Mouse (Mus musculus) cerebellum, postnatal 25 days (tissue): ENCODE measurements at regions not wholly inside any gene's neighbourhood (a gene's known extent, or its start where the extent isn't known, plus 50 kb on each side); places are given as distances from the start of the nearest gene placed in this dataset.

Source experiments
- DNase-seq, 2 experiments: peaks; one replicate each; pipeline ENCODE4 v3.0.0; 2021; ENCODE audit warnings: mixed read lengths in 2 of 2

DNA sequence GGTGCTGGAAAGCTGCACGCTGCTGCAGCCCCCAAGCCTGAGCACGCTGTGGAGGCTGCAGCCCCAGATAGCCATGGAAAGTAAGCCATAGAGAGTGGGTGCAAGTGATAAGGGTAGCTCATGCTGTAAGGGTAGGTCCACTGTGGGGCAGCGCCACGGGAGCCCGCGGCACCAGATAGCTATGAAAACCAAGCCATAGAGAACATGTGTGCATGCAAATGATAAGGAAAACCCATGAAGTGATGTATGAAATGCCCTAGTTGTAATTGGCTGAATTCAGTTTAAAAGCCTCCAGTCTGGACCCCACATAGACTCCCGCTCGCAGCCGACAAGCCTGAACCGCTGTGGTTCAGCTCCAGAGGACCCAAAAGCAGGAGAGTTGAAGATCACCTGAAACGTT, 58.8 kb upstream of the L3mbtl3 start:
- no peak for DNase-seq

DNA sequence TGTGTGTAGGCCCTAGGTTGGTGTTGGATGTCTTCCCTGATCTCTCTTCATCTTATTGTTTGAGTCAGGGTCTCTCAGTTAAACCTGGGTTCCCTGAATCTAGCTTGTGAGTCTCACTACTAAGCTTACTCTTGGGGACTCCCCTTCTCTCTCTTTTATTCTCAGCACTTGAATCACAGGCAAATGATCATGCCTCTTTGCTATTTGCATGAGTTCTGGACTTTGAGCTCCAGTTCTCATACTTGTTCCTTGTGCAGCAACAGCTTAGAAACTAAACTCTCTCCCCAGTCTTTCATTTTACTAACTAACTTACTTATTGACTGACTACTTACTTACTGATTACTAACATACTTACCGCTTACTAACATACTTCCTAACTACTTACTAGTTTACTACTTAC, 64.9 kb upstream of the L3mbtl3 start:
- DNase-seq: no peak

DNA sequence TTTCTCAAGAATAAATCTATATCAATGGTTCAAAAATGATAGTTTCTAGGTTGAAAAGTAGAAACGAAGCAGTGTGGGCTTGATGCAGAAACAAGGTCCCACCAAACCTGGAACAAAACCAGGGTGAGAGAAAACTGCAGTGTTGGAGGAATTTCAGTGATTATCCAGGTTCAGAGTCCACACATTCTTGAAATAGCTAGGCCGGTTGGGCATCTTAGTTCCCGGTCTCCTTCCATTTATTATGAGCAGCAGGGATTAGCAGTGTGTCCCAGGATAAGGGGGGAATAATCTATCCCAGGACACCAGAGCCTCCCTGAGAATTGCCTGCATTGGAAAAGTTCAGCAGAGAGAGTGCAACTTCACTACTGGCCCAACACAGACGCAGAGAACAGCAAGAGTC, 108.5 kb upstream of the L3mbtl3 start:
- DNase-seq: no peak

DNA sequence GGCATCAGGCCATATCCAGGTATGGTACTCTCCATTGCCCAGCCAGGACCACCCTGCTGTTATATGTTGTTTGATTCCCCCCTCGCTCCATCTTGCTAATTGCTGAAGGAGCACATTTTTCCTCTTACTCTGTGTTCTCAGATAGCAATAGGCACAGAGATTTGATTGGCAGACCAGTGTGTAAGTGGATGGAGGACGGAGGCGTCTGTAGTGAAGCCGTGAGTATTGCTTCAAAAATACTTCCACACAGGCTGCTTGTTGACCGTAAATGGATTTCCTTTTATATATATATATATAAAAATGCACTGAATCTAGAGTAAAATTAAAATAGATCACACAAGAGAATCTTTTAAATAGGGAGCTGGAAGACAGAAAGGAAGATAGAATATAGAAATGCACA, 115.6 kb upstream of the L3mbtl3 start:
- no peak for DNase-seq

DNA sequence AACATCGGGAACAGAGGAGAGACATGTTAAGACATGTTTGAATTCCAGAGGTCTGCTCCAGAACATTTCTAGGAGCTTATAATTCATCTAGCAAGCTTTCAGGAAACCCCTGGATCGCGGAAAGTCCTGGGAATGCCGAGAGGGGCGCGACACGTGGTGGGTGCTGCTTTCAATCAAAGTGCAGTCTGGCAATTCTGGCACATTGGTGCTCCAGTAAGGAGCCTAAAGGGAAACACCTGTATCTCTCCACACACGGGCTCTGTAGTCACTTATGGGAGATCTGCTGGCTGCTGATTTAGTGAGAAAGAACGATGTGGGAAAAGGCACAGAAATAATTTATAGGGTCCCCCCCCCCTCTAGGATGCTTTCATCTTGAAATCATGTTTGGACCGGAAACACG, 116.4 kb upstream of the L3mbtl3 start:
- no peak for DNase-seq

DNA sequence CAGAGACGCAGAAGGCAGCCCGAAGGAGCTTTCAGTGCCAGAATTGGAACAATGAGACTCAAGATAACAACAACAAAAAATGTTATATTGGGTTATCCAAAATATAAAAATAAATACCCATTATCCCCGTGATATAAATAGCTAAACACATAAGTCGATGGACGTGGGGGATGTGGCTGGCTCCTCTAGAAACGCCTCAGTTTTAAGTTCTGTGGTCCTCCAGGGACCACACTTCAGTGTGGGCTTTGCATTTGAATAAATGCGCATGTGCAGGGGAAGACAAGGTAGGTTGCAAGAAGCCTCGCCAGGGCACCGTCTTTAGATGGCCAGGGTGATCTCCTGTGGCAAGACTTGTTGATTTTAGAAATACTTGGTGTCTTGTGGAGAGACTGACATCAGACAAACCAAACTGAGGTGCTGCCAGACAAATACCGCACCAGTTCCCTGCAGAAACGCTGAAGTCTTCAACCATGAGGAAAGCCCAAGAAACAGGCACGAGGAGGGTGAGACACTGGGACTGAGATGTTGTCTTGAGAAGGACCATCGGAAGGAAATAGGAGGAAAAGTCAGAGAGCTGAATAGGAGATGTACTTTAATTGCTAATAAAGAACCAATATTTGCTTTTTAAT, 117.2 kb upstream of the L3mbtl3 start:
- no peak for DNase-seq

DNA sequence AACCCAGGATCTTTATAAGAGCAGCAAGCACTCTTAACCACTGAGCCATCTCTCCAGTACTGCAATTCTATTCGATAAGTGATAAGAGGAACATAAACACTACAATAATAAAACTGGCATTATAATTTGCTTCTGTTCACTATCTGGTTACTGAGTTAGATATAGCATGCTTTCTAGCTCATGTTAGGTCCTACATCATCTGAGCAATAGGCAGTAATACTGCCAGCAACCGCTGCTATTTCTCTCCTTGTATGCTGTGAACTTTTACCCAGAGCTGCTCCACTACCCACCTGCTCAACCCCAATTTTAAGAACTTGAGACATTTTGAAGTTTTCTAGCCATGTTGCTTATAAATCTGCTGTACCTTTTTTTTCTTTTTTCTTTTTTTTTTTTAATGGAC, 118.0 kb upstream of the L3mbtl3 start:
- no peak for DNase-seq

DNA sequence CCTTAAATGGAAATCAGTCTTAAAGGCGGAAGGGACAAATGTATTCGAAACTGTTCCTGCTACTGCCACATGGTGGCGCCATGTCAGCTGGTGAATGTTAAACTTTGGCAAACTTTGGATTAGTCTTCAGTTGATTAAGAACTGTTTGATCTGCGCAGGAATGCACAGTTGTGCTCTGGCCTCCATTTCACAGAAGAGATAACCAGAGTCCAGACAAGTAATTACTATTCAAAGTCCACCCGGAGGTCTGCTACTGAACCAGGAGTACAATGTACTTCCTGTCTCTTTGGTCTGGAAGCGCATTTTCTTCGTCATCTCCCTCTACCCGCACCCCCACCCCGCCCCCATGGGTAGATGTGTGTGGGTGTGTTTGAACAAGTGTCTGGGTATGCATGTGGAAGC, 118.6 kb upstream of the L3mbtl3 start:
- DNase-seq: peak in 1 of 2 experiments; percentile 15

DNA sequence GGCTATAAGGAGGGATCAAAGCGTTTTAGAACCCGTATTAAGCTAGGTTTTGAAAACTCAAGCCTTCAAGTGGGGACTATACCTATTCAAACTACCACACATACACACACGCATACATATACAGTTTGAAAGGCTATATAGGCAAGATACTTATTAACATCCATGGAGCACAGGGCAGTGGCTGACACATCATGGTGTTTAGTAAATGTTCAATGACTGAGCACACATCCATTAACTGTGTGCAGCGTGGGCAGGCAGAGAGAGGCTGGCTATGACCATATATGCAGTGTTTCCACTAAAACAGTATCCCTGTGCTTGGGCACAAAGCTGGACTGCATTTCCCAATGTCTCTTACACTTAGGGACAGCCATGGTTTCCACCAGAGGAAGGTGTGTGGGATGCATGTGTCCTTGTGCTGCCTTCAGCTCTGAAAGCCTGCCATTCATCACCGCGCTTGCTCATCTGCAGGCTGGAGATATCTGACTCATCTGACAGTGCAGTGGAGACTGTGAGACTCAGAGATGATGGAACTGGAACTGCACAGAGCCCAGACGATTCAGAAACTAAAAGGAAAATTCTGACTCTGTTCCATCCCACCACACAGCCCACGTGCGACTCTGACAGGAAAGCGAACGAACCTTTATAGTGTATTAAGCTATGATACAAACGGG, 124.6 kb upstream of the L3mbtl3 start:
- DNase-seq: no peak

DNA sequence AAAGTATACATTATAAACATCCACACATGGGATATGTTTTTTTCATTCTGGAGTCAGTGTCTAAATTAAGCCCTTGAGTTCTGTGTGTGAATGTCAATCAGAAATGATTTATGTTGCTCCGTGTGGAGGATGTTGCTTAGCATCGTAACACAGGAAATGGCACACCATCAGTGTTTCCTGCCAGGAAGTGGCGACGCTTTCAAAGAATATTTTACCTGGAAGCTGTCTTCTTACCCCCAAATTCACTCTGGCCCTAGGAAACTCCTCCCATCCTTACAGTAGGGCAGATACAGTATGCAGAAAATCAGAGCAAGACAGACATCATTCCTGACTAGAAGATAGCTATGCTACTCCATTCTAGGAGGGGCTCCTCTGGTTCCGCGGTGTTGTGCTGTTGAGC, 145.1 kb upstream of the L3mbtl3 start:
- DNase-seq: no peak

DNA sequence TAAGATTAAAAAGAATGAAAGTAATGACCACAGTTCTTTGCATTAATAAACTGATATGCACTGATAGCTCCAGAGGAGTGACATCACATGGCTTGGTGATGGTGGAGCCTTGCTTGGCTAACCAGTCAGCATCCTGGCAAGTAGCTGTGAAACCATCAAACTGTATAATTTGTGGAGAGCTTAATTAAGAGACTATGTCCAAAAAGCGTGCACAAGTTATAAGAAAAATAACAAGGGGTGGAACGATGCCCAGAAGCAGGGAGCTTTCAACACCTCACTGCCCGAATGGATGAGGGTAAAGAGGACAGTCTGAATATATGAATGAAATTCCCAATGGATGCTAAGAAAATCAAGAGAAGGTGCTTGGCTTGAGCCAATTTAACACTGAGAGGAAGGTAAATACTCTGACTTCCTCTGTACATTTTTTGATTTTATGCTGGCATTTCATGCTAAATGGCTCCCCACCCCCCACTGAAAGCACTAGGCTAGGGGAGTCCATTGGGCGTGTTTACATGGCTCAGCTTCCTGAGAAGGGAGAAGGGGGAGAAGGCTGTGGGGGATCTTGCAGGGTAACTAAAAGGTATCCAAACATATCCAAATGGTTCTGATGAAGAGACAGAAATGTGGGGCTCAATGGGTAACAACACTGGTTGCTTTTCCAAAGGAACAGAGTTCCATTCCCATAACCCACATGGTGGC, 150.2 kb upstream of the L3mbtl3 start:
- DNase-seq: no peak

DNA sequence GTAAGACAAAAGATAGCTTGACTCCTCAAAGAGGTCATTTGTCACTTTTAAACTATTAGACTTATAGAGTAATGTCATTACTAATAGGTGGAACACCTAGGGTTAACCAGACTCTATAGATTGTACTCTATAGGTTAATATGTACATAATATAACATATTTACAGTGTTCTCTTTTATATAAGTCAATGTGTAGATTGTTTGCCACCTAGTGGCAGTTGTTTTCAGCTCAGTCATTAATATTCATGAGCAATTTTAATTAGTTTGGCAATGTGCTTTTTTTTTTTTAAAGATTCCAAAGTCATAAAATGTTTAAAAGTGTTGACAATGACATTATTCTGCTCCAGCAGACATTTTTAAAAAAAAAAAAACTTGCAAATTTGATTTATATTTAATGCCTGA, 164.4 kb upstream of the L3mbtl3 start:
- DNase-seq: no peak

DNA sequence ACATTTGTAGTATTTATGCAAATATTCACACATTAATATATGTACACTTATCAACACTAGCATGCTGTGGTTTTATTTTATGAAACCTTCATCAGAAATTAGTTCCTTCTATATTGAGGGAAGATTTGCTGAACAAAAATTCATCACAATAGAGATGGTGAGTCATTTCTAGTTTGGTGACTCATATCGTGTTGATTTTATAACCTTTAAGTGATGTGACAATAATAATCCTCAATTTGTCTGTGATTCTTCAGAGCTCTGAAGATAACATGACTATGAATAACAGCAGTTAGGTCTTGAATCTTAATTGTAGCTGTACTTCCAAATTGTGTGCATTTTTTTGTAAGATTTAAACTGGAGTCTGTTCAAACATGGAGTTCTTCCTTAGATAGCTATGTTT, 168.3 kb upstream of the L3mbtl3 start:
- no peak for DNase-seq

DNA sequence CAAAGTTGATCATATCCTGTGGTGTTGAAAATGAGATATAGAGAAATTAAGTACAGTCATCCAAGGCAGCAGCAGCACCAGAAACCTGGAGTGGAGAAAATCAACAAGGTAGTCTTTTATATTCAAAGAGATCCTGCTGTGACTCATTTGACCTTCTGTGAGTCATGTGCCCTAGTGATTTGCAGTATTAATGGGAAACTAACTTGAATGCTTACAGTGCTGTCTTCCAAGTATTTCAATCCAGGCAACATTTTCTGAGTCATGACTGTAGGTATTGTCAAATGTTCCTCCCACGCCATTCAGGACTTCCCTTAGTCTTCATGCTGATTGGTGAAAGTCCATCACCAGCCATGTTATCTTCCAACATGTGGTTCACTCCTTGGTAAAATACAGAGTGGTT, 169.0 kb upstream of the L3mbtl3 start:
- DNase-seq: no peak

DNA sequence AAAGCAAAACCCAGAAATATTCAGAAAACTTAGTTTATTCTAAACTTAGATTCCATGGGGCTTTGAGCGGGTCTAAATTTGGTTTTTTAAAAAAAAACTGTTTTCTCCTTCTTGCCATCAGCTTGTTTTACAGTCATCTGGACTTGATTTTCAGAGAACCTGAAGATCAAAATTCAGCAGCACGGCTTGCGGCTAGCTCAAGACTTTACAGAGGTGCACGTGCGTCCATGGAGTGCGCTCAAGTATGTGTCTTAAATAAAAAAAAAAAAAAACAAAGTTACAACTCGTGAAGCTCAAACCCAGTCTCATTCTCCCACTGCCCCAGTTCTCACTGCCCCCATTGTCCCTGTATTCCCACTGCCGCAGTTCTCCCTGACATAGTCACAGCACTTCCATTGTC, 180.5 kb upstream of the L3mbtl3 start:
- no peak for DNase-seq

DNA sequence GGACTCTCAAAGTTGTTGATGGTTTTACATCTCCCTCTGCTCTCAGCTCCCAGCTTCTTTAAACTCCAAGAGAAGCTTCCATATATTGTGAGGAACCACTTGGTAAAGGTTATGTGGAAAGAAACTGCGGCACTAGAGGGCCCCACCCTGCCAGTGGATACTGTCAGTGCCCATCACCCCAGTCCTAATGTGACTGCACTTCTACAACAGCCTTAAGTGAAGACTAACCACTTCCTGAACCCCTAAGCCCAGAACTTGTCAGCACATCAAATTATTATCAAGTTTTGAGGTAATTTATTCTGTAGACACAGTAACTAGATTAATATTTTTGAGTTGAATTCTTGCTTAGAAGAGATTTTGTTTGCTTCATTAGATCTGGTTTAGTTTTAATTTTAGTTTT, 182.3 kb upstream of the L3mbtl3 start:
- no peak for DNase-seq

DNA sequence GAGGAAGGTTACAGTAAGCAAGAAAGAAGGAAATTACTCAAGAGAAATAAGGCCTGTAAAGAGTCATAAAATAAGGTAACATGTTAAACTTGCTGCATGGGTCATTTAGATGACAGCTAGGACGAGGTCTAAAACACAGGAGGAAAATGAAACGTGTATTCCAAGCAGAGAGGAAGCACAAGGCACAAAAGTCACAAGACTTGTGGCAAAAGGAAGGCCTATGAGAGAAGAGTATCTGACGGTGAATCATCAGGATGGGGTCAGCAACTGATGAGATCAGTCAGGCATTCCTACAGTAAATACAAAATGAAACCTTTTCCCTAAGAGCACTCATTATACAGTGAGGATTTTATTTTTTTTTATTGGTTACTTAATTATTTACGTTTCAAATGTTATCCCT, 183.6 kb upstream of the L3mbtl3 start:
- no peak for DNase-seq

DNA sequence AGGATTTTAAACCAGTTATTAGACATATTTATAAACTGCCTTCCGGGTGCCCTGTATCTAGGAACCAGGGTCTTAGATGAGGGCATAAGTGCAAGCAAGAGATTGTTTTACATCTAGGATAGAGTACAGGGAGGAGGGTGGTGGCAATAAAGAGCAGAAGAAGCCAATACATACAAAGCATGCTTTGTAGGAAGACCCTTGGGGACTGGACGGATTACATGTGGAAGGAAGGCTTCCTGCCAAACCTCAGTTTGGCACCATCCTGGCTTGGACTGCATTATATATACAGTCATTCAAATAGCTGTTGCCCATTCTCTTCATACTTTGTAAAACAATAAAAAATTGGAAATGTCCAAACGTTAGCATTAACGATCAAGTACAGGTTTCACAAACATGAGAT, 184.7 kb upstream of the L3mbtl3 start:
- DNase-seq: no peak

DNA sequence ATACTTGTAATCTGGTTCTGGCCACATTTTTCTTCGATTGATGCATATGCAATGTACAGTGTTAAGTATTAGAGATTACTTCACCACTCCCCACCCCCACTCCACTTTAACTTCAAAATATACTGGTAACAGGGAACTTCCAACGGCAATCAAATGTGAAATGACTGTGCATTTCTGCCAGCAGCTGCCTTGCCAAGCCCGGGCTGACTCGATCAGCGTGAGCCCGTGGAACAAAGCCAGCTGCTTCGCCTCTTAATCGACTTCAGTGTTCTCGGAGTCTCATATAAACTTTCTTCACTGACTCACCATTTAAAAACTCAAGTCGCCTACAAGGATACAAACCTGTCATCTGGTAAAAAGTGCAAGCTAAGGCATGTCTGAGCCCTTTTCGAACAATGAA, 188.7 kb upstream of the L3mbtl3 start:
- DNase-seq: peak; percentile 38 to 69

DNA sequence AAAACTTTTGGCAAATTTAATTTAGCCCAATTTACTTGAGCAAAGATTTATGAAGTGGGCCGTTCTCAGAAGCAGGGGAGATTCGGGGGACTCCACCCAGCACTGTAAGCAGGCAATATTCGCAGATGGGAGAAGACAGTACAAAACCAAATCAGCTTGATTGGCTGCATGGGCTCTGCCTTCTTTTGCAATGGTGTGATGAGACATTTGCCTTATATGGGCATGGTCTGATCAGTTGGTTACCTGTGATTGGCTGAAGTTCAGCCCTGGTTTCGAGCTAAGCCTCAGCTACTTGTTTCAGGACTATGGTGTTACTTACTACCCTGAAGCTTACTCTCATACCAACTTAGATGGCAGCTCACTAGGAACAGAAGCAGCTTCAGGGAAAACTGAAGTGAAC, 185.6 kb upstream of the Arhgap18 start:
- no peak for DNase-seq

DNA sequence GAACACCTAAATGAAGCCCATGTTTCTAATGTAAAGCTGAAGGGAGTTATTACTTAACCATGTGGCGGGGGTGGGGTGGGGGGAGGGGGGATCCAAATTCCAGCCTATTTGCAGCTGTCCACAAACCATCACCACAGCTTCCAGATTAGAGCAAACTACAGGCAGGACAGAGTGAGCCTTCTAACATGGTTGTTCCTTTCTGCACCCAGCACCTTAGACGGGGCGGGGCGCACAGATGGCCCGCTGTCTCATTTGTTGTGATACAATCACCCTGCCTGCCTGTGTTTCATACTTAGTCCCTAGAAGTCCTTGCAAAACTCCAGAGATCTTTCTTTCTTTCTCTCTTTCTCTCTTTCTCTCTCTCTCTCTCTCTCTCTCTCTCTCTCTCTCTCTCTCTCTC, 182.8 kb upstream of the Arhgap18 start:
- no peak for DNase-seq

DNA sequence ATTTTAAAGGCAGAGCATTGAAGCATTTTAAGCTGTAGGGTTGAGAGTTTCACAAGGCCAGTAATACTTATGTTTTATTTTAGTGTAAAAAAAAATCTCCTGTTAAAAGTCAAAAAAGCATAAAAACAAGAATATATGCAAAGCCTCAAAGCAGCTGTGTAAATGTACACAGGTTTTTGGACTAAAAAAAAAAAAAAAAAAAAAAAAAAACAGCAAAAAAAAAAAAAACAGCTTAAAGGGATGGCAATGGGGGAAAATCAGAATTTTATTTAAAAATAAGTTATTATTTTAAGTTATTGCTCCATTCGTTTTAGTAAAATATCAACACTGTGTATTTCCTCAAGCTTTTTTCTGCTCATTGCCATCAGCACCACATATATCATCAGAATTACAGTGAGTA, 181.8 kb upstream of the Arhgap18 start:
- no peak for DNase-seq

DNA sequence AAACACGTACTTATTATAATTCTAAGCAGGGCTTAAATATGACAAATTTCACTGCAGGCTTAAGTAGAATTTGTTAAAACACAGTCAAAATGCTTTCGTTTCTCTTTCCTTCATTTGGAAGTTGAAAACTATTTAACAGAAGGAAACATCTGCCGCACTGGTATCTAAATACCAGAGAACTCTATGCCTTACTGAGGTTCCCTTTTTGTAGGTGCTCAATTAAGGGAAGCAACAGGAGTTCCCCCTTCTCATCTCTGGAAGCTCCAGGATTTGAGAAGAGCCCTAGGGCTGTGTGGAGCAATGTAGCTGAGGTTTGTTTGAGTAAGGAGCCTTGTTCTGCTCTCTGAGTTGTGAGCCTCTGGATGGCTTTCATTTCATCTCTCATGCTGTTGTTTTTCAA, 177.1 kb upstream of the Arhgap18 start:
- no peak for DNase-seq

DNA sequence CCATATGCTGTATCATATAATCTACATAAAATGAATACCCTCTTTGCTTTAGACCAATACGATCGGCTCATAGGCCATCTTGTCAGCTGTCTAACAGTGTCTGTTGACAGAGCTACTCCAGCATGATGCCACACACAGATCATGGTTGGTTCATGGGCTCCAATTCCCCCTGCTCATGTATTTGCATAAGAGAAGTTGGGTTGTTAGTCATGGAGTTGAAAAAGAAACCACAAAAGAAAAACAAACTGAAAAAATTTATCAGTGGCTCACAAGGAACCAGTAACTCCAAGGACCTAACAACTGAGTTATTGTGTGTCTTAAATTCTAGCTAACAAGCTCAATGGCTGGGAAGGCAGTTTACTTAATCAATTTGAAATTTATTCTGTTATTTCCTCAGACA, 176.1 kb upstream of the Arhgap18 start:
- DNase-seq: no peak

DNA sequence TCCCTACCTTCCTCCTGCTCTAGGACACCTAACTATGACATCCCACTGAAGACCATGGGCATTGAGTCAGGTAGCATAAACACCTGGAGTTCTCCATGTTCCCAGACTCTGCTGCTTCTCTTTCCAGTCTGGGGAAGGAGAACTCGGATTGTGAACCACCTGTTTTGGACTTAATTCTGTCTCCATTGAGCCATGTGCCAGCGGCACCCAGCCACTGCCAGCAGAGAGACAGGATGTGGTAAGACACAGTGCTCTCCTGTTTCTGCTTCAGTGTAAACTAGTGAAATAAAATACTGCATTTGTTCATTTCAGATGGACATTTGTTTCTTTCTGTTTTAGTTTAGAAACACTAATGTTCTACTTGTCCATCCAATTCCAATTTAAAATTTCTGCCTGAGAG, 168.1 kb upstream of the Arhgap18 start:
- no peak for DNase-seq
